Mouse (Mus musculus) right cerebral cortex, postnatal 36 days (tissue): ENCODE measurements at regions not wholly inside any gene's neighbourhood (a gene's known extent, or its start where the extent isn't known, plus 50 kb on each side); places are given as distances from the start of the nearest gene placed in this dataset.

ENCODE experiments used
- DNase-seq, 2 experiments: peaks; one replicate each; pipeline ENCODE4 v3.0.0; 2022; ENCODE audit warnings: low spot score in 2 of 2, mixed read lengths in 1 of 2

DNA sequence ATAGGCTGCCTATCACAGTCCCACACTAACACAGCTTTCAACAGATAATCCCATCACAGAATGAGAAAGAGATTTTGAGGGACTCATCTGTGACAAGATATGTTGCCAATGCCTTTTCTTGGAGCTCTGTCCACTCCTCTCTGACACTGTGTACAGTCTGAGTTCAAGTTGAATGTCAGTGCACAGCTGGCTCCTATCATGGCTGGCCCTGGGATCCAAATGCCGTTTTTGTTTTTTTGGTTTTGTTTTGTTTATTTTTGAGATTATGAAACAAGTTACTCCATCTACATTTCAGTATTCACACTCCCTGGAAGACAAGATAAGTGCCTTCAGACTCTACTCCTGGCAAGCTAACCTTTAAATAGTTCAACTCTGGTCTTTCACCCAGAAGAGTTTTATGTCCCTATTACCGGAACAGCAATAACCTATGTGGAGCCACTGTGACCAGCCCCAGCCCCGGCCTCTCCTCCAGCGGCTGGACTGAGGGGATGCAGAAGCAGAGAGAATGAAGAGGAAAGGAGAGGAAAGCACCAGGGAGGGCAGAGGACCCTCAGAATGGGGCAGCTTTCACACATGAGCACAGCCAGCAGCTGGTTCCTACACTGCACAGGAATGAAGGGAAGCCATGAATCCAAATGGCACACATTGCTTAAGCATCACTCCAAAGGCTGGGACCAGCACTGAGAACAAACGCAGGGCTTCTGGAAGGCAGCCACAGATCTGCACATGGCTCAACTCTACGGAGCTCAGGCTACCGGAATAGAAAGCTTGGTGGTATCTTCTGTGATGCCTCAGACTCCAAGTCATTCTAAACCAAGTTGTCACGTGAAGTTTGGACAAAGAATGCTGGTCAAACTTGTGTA lies 99.9 kb upstream of the Nsun2 start:
- DNase-seq = no peak

DNA sequence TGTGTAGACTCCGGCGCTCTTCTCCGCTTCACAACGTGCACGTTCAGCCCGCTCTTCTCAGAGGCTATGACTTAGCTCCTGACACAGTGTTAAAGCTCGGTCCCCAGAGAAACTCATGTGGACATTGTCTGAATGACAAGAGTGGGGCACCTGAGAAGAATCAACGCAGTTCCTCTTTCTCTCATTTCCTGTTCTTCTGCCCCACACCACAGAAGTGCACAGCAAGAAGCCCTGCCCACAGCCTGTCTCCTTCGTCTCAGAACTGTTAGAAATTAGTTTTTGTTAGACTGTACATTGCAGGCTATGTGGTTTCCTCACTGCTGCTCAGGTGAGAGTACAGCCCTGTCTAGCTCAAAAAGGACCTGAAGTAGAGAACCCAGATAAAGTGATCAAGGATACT lies 94.1 kb upstream of the Nsun2 start:
- no peak for DNase-seq

DNA sequence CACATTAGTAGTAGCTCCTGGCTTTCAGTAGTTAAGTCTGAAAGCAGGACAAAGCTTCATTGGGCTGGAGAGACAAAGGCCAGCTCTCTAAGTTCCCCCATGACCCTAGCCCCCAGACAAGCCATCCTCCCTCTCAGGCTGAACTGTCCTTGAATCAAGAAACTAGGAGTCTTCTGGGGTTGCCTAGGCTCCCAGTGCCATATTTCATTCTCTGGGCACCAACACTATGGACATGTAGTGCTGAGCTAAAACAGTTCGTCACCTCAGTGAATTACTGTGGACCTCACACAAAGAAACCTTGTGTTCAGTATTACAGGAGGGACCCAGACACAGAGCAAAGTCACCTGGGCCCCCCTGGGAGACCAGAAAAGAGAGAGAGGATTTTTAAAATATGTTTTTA lies 91.7 kb upstream of the Nsun2 start:
- no peak for DNase-seq

DNA sequence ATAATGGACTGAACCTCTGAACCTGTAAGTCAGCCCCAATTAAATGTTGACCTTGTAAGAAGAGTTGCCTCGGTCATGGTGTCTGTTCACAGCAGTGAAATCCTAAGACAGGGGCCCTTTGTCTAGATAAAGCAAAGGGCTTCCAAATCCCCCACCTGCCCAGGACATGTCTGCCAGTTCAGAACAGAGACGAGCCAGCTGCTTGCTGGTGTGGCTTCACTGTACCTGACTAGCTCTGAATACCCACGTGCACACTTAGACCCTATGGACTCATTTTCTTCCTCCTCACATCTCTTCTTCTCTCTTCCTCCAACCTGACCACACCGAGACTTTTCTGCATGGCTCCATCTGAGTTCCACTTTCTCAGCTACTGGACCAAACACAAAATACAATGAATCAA lies 87.9 kb upstream of the Nsun2 start:
- no peak for DNase-seq
